Mouse (Mus musculus) T-helper 2 cell (primary cell): Measurements from ENCODE around the gene Acp7.

ENCODE experiments used
- in situ Hi-C: fragments of 300-600 bp; cut with MboI, MseI; formaldehyde crosslinking; loops from one replicate; pipeline ENCODE4 v1.15.1; 2025; ENCODE audit warnings: high pct_unique_total_duplicates

The Acp7 gene

DNA sequence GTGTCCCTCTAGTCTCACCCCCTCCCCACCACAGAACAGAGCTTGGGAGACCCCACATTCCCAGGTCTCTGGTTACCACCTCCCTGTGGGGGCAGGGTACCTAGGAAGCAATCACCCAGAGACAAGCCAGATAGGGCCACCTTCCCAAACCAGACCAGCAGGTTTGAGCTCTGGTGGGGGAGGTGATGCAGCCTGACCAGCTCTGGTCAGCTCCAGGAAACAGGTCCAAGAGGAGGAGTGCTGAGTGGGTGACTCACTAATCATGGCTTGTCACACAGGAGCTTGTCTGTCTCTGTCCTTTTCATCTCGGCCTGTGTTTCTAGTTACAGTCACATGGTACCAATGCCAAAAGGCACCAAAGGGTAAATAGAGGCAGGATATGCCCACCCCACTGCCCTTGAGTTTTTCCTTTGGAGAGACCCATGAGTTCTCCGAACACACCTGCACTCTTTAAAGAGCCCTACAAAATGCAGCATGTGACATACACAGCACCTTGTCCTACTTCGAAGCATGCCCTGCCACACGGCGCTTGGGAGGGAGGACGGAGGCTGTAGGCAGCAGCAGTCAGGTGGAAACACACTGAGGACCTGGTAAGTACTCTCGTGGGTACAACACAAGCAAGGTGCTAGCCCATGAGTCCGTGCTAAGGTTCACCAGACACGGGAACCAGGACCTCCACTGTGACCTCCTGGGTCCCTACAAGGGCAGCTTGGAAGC lies 53.1 kb downstream of the Acp7 start:
- in situ Hi-C loops = no loop called here

DNA sequence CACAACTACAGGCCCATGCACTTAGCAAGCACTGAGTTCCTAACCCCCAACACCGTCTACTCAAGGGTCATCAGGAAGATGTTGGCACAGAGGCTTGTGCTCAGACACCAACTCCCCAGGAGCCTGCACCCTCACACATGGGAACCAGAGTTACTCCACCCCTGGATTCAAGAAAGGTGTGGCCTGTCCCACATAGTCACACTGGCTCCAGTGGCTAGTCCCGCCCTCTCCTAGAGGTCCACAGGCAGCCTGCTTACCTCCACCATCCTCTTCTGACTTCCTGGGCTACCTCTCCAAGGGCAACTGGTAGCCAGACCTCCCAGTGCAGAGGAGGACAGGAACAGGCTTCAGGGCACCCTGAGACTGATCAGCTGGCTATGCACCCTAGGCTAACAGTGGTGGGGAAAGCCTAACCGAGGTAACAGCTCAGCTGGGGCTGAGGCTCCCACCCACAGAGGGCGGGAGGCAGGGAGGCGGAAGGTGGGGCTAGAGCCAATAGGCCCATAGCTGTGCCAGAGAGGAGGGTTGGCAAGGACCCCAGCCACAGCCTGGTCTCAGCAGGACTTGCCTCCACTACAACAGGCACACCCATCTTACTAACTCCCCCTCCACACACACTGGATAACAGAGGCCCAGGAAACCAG lies 54.7 kb downstream of the Acp7 start:
- in situ Hi-C loops = no loop called here

DNA sequence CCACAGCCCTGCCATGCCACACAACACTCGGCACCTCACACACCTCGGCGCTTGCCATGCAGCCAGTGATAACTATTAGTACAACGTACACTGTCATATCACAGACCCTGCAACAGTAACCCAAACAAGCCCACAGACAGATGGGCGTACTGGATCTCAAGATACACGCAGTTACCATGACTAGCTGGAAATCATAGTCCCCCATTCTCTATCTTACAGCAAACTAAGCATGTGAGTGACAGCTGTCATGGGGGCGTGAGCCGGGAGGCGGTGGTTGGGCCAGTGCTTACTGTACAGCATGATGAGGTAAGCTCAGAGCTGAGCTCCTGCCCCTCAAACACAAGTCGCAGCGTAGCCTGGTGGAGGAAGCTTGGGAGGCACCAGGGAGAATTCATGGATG lies 55.5 kb downstream of the Acp7 start:
- in situ Hi-C loops = no loop called here

DNA sequence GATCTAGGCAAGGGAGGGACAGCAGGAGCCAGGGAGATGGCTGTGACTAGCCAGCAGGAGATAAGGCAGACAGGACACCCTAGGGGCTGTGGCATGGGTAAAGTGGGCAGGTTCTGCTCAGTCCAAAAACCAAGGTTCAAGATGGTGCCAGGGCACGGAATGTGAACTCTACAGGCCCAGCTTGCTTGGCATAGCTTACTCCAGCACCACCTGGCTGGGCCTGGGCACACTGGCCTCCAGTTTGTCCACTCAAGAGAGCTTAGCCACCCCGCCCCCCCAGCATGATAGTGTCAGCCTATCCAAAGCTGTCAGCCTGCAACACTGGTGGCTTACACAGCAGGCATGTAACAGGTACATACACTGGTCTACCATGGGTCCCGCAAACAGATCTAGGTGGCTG lies 57.9 kb downstream of the Acp7 start:
- in situ Hi-C loops = no loop called here

DNA sequence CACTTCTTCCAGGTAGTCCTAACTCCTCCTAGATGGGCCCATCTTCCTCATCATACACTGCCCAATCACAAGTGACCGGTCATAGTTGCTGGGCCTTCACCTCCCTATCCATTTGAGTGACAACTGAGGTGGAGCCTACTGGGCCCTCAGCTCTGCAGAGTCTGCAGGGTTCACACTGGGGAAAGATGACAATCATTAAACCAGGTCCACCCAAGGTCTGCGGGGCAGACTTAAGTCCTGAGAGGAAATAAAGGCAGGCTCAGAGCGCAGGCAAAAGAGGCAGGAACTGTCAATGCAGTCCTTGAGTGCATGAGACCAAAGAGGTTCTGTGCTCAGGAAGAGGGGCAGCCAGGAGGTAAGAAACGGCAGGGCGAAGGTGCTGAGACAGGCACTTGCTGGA lies 58.4 kb downstream of the Acp7 start:
- in situ Hi-C loops = no loop called here

DNA sequence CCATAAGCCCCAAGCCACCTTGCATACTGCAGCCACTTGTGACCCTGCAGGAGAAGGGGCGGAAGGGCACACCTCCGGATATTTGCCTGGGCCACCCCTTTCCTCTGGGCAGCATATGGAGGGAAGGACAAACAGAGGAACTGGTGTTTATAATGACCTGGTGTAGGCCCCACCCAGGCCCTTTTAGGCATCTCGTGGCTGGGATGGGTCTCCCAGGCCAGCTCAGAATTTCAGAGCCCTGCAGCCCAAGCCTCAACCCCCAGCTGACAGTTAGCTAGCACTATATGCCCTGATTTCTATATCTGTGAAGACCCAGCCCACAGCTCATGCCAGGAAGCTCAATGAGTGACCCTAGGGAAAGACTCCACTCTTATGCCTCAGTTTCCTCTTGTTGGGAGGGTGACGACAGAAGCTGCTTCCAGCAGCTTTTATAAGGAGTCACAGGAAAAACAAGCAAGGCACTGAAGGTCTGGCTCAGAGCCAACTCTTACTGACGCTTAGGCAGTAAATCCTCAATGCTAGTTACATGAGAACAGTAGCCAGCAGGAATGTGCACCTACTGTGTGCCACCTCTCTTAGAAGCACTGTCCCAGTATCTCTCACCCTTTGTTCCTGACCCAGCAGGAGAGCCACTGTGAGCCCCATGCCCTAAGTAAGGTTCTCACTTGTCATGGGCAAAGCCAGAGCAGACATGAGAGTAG lies 60.0 kb downstream of the Acp7 start:
- in situ Hi-C loops = no loop called here

DNA sequence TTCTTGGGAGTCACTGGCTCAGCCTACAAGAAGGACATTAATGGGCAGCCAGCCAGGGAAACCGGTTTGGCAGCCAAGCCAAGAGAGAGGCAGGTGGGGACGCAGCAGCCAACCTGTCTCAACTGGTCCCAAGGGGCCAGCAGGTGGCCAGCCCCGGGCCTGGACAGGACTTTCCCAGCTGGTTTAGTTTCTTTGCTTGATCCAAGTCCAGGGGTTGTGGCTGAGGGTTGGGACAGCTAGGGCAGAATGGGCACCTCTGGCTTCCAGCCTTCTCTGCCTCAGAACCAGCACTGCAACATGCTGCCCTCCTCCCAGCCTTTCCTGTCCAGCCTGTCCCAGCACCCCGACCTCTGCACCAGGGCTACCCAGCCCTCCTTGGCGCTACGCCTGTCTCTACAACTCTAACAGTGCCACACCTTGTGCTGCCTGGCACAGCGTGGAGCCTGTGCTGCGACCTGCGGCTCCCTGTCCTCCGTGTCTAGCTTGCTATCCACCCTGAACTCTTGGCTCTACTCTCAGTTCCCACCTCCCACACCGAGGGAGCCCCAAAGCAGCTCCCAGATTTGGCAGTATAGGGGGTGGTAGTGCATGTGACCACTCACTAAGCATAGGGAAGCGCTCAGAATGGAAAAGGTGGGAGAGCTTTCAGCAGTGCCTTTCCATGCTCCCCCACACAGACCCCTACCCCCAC lies 60.7 kb downstream of the Acp7 start:
- in situ Hi-C loops = no loop called here

DNA sequence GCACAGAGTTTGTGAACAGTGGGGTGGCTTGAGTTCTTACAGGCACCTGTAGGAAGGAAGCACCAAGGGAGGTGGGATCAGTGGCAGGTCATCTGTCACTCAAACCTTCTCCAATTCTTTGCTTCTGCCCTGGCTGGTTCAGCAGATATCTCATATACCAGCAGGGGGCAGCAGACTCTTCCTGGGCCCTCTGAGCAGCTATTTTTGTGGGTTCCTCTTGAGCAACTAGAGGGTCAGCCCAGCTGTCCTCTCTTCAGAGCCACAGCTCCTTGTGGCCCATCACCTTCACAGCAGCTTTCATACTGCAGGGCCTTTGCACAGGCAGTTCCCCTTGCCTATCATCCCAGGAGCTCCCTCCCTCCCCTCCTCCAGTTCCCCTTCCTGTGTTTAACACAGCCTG lies 62.9 kb downstream of the Acp7 start:
- in situ Hi-C loops = no loop called here

DNA sequence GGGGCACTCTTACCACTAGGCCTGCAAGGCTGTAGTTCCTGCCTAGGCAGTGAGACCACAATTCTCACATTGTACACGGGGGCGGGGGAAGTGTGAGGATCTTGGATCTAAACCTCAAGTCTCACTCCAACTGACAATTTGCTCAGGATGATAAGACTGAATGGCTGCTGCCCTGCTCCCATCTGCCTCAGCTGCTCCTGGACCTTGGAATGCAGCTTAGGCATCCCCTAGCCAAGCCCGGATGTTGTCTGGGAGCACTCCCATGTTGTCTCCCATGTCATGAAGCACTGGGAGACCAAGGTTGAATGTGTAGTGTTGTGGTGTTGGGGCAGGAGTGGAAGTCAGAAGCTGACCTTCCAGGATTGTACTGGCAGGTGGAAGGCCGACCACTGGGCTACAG lies 63.6 kb downstream of the Acp7 start:
- in situ Hi-C loops = no loop called here

DNA sequence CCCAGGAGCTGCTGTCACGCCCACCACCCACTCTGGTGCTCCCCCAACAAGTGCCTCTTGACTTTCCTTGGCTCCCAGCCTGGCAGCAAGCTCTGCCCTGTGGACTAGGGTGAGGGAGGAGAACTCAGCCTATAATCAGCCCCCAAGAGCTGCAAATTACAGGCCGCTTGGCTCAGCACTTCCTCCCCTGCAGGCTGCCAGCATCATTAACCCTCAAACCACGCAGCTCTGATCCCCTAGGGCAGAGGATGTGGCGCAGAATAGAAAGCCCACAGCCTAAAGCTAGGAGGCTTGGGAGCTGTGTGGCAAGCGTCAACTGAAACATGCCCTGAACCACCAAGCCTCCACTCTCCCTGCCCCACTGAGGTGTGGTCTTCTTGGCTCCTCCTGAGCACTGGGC lies 65.7 kb downstream of the Acp7 start:
- in situ Hi-C loops = no loop called here

DNA sequence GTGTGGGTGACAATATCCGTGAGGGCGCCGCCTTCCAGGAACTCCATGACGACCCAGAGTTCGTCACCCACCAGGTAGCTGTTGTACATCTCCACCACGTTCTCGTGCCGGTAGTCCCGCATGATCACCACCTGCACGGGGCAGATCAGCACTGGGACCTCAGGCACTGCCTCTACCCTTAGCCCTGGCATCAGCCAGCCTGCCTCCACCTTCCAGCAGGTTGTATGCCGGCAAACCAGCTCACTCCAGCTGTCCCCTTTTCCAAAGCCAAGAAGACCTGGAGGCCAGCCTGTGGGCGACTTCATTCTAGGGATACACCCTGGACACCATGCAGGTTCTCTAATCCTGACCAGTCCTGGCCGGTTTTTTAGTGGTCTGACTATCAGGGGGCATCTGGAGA lies 68.2 kb downstream of the Acp7 start:
- in situ Hi-C loops = no loop called here

DNA sequence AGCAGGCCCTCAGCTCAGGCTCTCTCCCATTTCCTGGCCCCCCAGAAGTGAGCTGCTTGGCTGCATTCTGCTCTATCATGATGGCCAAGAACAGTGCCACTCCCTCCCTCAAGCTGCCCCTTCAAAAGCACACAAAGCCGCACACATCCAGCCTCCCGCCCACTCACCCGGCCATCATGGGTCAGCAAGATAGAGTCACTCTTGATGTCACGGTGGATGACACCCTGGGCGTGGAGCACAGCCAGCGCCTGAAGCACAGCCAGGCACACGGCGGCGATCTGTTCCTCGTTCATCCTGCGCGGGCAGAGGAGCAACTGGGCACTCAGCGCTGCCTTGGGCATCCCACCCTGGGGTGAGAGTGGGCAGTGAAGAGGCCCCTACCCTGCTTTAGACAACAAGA lies 68.8 kb downstream of the Acp7 start:
- in situ Hi-C loops = no loop called here

DNA sequence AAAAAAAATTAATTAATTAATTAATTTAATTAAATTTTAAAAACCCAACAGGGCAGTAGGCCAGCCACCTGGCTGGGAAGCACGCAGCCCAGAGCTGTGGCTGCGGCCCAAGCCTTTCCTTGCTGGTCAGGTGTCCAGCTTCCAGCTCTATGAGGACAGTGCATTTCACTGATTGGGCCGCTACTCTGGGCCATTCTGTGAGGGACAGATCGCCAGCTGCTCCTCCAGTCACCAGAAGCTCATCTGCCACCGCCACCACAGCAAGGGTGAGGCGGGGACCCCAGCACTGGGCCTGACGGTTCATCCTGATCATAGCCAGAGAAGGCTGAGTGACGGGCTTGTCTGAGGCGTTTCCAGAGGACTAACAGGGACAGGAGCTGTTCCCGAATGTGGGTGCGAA lies 69.2 kb downstream of the Acp7 start:
- in situ Hi-C loops = no loop called here

DNA sequence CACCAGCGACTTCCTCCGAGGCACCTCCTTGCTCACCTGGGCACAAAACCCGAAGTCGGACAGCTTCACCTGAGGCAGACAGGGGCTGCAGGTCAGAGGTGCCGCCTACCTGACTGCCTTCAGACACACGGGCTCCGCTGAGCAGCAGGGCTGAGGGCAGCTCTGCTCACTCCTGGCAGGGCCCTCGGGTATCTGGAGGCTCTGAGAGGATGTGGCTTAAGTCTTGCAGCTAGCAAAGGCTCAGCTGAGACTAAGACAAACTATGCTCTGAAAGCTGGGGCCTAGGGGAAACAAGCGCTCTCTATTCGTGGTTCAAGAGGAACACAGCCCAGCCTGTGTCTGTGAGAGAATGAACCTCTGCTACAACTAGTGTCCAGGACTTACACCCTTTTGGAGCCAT lies 70.3 kb downstream of the Acp7 start:
- in situ Hi-C loops = no loop called here

DNA sequence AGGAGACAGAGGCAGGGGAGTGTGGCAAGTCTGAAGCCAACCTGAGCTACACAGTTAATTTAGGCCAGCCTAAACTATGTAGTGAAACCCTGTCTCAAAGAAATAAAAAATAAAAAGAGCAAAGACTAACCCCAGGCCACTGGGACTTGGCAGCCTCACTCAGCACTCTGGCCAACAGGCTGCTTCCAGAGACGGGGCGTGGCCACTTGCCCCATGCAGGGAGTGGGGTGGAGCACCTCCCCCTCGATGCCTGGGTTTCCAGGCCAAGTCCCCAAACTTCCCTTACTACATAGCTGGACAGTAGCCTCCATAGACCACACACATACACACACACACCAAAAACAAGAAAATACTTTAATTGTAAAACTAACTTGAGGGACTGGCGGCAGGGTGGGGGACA lies 72.6 kb downstream of the Acp7 start:
- in situ Hi-C loops = no loop called here

DNA sequence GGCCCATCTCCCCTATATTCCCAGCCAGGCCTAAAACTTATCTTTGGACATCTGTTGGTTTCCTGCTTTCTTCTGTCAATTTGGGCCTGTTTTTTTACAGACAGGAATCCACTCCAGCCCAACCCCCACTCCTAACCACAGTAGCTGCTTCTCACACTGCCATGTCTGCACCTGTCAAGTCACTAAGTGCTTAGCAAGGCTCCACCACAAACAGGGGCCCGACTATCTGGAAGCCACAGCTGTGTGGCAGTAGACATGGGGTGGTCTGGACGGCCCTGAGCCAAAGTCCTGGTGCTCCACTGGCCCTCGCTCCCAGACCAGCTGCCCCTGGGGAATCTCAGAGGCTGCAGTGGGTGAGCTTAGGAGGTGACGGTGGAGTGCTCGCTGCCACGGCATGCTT lies 73.4 kb downstream of the Acp7 start:
- in situ Hi-C loops = no loop called here
